Mouse (Mus musculus): ENCODE results near the gene Nktr. TPM values are rescaled to one million over a fixed set of nuclear protein-coding genes. Genes with fewer than 3 reads are reported as not detected.

Nktr gene
- polyA plus RNA-seq, 1 experiment from 2014 or later = 45.3 TPM

- ATAC-seq = no peak
- Histone ChIP-seq H3K9me3 (replicated peaks; ENCODE audit: control insufficient read depth, low read length, poor library complexity, severe bottlenecking) (no peaks in the 10 kb centered on the region), H3K4me1 (ENCODE audit: control insufficient read depth, insufficient read depth, low read length) (0 out of 2 replicates have a peak, but pooled peaks cover 2% of the 10 kb centered on the region), H3K4me3 (ENCODE audit: low read depth, low read length) (no peak overlapping the region), H3K36me3 (ENCODE audit: control insufficient read depth, insufficient read depth, low read length) (no peaks in the 10 kb centered on the region), H3K4me2 (ENCODE audit: low read length) (no peak overlapping the region), H3K27me3 (ENCODE audit: control insufficient read depth, insufficient read depth, low read depth, low read length) (no peaks in the 10 kb centered on the region), H3K27ac (ENCODE audit: low read length) (no peak overlapping the region), H3K9ac (ENCODE audit: low read depth, low read length) (no peak overlapping the region)
- 13% methylated on average over 5 of the region's 5 CpGs for WGBS
These were observed 72.2 kb downstream of the Nktr start for GRCm38 (mm10) chr9:121791206-121791605.

GRCm38 (mm10) chr9:121791757-121792521, 73.0 kb downstream of the Nktr start, which contains the start of gene Hhatl:
Hhatl (minus strand) TSS chr9:121792507.
- Histone ChIP-seq H3K36me3 (ENCODE audit: control insufficient read depth, insufficient read depth, low read length) (no peaks in the 10 kb centered on the region), H3K4me2 (ENCODE audit: low read length) (no peak within 1 kb of the TSS), H3K27me3 (ENCODE audit: control insufficient read depth, insufficient read depth, low read depth, low read length) (no peaks in the 10 kb centered on the region), H3K9me3 (replicated peaks; ENCODE audit: control insufficient read depth, low read length, poor library complexity, severe bottlenecking) (no peaks in the 10 kb centered on the region), H3K4me3 (ENCODE audit: low read depth, low read length) (no peak within 1 kb of the TSS), H3K9ac (ENCODE audit: low read depth, low read length) (no peak within 1 kb of the TSS), H3K27ac (ENCODE audit: low read length) (no peak within 1 kb of the TSS), H3K4me1 (ENCODE audit: control insufficient read depth, insufficient read depth, low read length) (0 out of 2 replicates have a peak, but pooled peaks cover 2% of the 10 kb centered on the region)
- no peak for ATAC-seq
- WGBS = 46% methylated on average over 24 of the region's 24 CpGs

GRCm38 (mm10) chr9:121794972-121795539, 76.1 kb downstream of the Nktr start:
- Histone ChIP-seq H3K9me3 (replicated peaks; ENCODE audit: control insufficient read depth, low read length, poor library complexity, severe bottlenecking) (no peaks in the 10 kb centered on the region), H3K27ac (ENCODE audit: low read length) (no peak overlapping the region), H3K9ac (ENCODE audit: low read depth, low read length) (no peak overlapping the region), H3K4me3 (ENCODE audit: low read depth, low read length) (no peak overlapping the region), H3K4me1 (ENCODE audit: control insufficient read depth, insufficient read depth, low read length) (0 out of 2 replicates have a peak, but pooled peaks cover 2% of the 10 kb centered on the region), H3K27me3 (ENCODE audit: control insufficient read depth, insufficient read depth, low read depth, low read length) (no peaks in the 10 kb centered on the region), H3K4me2 (ENCODE audit: low read length) (no peak overlapping the region), H3K36me3 (ENCODE audit: control insufficient read depth, insufficient read depth, low read length) (no peaks in the 10 kb centered on the region)
- 41% methylated on average over 1 of the region's 1 CpGs for WGBS
- ATAC-seq = no peak

GRCm38 (mm10) chr9:121797722-121798121, 78.8 kb downstream of the Nktr start:
- no peak overlapping the region for H3K4me2 ChIP-seq (ENCODE audit: low read length)
- H3K9ac ChIP-seq (ENCODE audit: low read depth, low read length) = no peak overlapping the region
- no peaks in the 10 kb centered on the region for H3K36me3 ChIP-seq (ENCODE audit: control insufficient read depth, insufficient read depth, low read length)
- H3K4me1 ChIP-seq (ENCODE audit: control insufficient read depth, insufficient read depth, low read length) = 0 out of 2 replicates have a peak, but pooled peaks cover 2% of the 10 kb centered on the region
- 23% methylated on average over 12 of the region's 12 CpGs for WGBS
- no peaks in the 10 kb centered on the region for H3K9me3 ChIP-seq (replicated peaks; ENCODE audit: control insufficient read depth, low read length, poor library complexity, severe bottlenecking)
- no peak for ATAC-seq
- H3K4me3 ChIP-seq (ENCODE audit: low read depth, low read length) = no peak overlapping the region
- H3K27ac ChIP-seq (ENCODE audit: low read length) = no peak overlapping the region
- H3K27me3 ChIP-seq (ENCODE audit: control insufficient read depth, insufficient read depth, low read depth, low read length) = no peaks in the 10 kb centered on the region

GRCm38 (mm10) chr9:121798887-121799520, 80.0 kb downstream of the Nktr start:
- WGBS = 49% methylated on average over 5 of the region's 6 CpGs

GRCm38 (mm10) chr9:121802747-121803146, 83.8 kb downstream of the Nktr start:
- Histone ChIP-seq H3K4me1 (ENCODE audit: control insufficient read depth, insufficient read depth, low read length) (no peaks in the 10 kb centered on the region), H3K9me3 (replicated peaks; ENCODE audit: control insufficient read depth, low read length, poor library complexity, severe bottlenecking) (no peaks in the 10 kb centered on the region), H3K4me2 (ENCODE audit: low read length) (no peak overlapping the region), H3K36me3 (ENCODE audit: control insufficient read depth, insufficient read depth, low read length) (no peaks in the 10 kb centered on the region), H3K27ac (ENCODE audit: low read length) (no peak overlapping the region), H3K4me3 (ENCODE audit: low read depth, low read length) (no peak overlapping the region), H3K27me3 (ENCODE audit: control insufficient read depth, insufficient read depth, low read depth, low read length) (no peaks in the 10 kb centered on the region), H3K9ac (ENCODE audit: low read depth, low read length) (no peak overlapping the region)
- 82% methylated on average over 7 of the region's 7 CpGs for WGBS
- ATAC-seq = no peak

More at GRCm38 (mm10) chr9:121798887-121799520, 80.0 kb downstream of the Nktr start:
- Histone ChIP-seq H3K9ac (ENCODE audit: low read depth, low read length) (no peak overlapping the region), H3K36me3 (ENCODE audit: control insufficient read depth, insufficient read depth, low read length) (no peaks in the 10 kb centered on the region), H3K9me3 (replicated peaks; ENCODE audit: control insufficient read depth, low read length, poor library complexity, severe bottlenecking) (no peaks in the 10 kb centered on the region), H3K4me2 (ENCODE audit: low read length) (no peak overlapping the region), H3K4me1 (ENCODE audit: control insufficient read depth, insufficient read depth, low read length) (0 out of 2 replicates have a peak, but pooled peaks cover 2% of the 10 kb centered on the region), H3K4me3 (ENCODE audit: low read depth, low read length) (no peak overlapping the region), H3K27ac (ENCODE audit: low read length) (no peak overlapping the region), H3K27me3 (ENCODE audit: control insufficient read depth, insufficient read depth, low read depth, low read length) (no peaks in the 10 kb centered on the region)
- ATAC-seq = no peak

Other genes starting within 250 kb of the Nktr start
- 26.5 and 41.5 TPM in 2 replicates for gene Cck, start 223.5 kb upstream of the Nktr start, polyA plus RNA-seq (2015; fragmentation: Nextera tagmentation; extraction: Ambion mirVana)
- not detected in 2 replicates for gene Lyzl4, start 77.1 kb upstream of the Nktr start, polyA plus RNA-seq (2015; fragmentation: Nextera tagmentation; extraction: Ambion mirVana)
- 0.15 and 0.53 TPM in 2 replicates for gene Vipr1, start 76.5 kb upstream of the Nktr start, polyA plus RNA-seq (2015; fragmentation: Nextera tagmentation; extraction: Ambion mirVana)
- gene Sec22c, start 13.7 kb upstream of the Nktr start, polyA plus RNA-seq (2015; fragmentation: Nextera tagmentation; extraction: Ambion mirVana) = 32.0 and 34.5 TPM in 2 replicates
- gene Ss18l2, start 8.8 kb upstream of the Nktr start, polyA plus RNA-seq (2015; fragmentation: Nextera tagmentation; extraction: Ambion mirVana) = 143 and 157 TPM in 2 replicates
- 21.1 and 23.6 TPM in 2 replicates for gene Zfp651, start 40.2 kb downstream of the Nktr start, polyA plus RNA-seq (2015; fragmentation: Nextera tagmentation; extraction: Ambion mirVana)
- 1.5 and 1.6 TPM in 2 replicates for gene Klhl40, start 58.4 kb downstream of the Nktr start, polyA plus RNA-seq (2015; fragmentation: Nextera tagmentation; extraction: Ambion mirVana)
- gene Hhatl, start 73.3 kb downstream of the Nktr start, polyA plus RNA-seq (2015; fragmentation: Nextera tagmentation; extraction: Ambion mirVana) = 0.16 TPM in 1 of 2 replicates, not detected in the other
- gene Ccdc13, start 120.3 kb downstream of the Nktr start, polyA plus RNA-seq (2015; fragmentation: Nextera tagmentation; extraction: Ambion mirVana) = 5.1 and 6.8 TPM in 2 replicates
- gene Higd1a, start 139.2 kb downstream of the Nktr start, polyA plus RNA-seq (2015; fragmentation: Nextera tagmentation; extraction: Ambion mirVana) = 143 and 154 TPM in 2 replicates
- gene Ackr2, start 179.2 kb downstream of the Nktr start, polyA plus RNA-seq (2015; fragmentation: Nextera tagmentation; extraction: Ambion mirVana) = 3.2 and 3.3 TPM in 2 replicates
- gene Cyp8b1, start 197.1 kb downstream of the Nktr start, polyA plus RNA-seq (2015; fragmentation: Nextera tagmentation; extraction: Ambion mirVana) = not detected in 2 replicates
- 1.5 and 2.6 TPM in 2 replicates for gene Fam198a, start 231.8 kb downstream of the Nktr start, polyA plus RNA-seq (2015; fragmentation: Nextera tagmentation; extraction: Ambion mirVana)